Mouse (Mus musculus) kidney, adult 2 months (tissue): ENCODE data around the gene Plxna2. TPM values are rescaled to one million over a fixed set of nuclear protein-coding genes. Genes with fewer than 3 reads are reported as not detected.

Source experiments
- DNase-seq: peaks from one replicate; pipeline ENCODE4 v3.0.0; 2021
- H3K27ac ChIP-seq: fragments of 200-500 bp; 2 replicates; pipeline ENCODE4 v1.5.1; 2012; ENCODE audit warnings: low read depth, low read length, control low read depth, inconsistent platforms; ENCODE audit not compliant: insufficient read depth
- H3K27me3 ChIP-seq: fragments of 200-500 bp; replicated peaks from 2 replicates; pipeline ENCODE4 v1.6.1; 2012; ENCODE audit warnings: mild to moderate bottlenecking, moderate library complexity, low read length, inconsistent platforms; ENCODE audit not compliant: control insufficient read depth, insufficient read depth
- H3K36me3 ChIP-seq: fragments of 200-500 bp; 2 replicates; pipeline ENCODE4 v1.6.1; 2012; ENCODE audit warnings: mild to moderate bottlenecking, moderate library complexity, low read length, inconsistent platforms; ENCODE audit not compliant: control insufficient read depth, insufficient read depth
- H3K4me1 ChIP-seq: fragments of 200-500 bp; 2 replicates; pipeline ENCODE4 v1.6.1; 2011; ENCODE audit warnings: low read length; ENCODE audit not compliant: control insufficient read depth, insufficient read depth
- H3K4me3 ChIP-seq: fragments of 200-500 bp; 2 replicates; pipeline ENCODE4 v1.5.1; 2011; ENCODE audit warnings: mild to moderate bottlenecking, low read depth, low read length, control low read depth; ENCODE audit not compliant: insufficient read depth
- CTCF ChIP-seq: fragments of 200-500 bp; conservative IDR thresholded peaks from 2 replicates; pipeline ENCODE4 v1.5.1; 2011; ENCODE audit warnings: low read depth, mild to moderate bottlenecking, control low read depth, low read length, moderate library complexity, mixed read lengths; ENCODE audit not compliant: insufficient read depth, insufficient read length
- POLR2A ChIP-seq: fragments of 200-500 bp; IDR thresholded peaks from one replicate; pipeline ENCODE4 v1.6.1; 2011; ENCODE audit warnings: low read depth, low read length, control low read depth
- WGBS: fragments of 180-500 bp; shearing (Covaris S2); methylation state at CpG from one replicate; pipeline ENCODE4 v1.1.7; 2018; 5-methylcytosine and 5-hydroxymethylcytosine counted together
- polyA plus RNA-seq: library from polyadenylated mRNA; depleted of rRNA; stranded (reverse); fragments of >200 nt; gene quantifications from 2 replicates; pipeline ENCODE4 v1.2.3, GENCODE M21; 2012

Plxna2 gene
- polyA plus RNA-seq, 1 experiment, result 5.1 TPM

DNA sequence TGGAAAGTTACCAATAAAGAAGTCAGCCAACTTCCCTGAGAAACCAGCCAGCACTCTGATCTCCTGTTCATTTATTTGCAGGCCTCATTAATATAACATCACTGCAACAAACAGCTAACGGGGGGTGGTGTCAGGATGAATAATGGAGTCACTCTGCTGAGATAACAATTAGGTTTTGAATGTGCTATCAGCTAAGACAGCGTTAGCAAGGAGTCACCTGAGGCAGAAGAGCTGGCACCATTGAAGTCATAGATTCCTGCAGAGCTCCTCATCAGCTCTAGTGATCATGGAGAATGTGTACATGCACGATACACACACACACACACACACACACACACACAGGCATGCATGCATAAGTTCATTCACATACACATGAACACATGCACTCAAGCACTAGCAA is 154.0 kb downstream of the Plxna2 start:
- 71% methylated on average over 3 of the region's 3 CpGs for WGBS
- TF ChIP-seq POLR2A (no peak), CTCF (no peak)
- DNase-seq, result no peak
- no peaks in the 10 kb centered on the region for H3K36me3 ChIP-seq
- no peaks in the 10 kb centered on the region for H3K4me1 ChIP-seq
- no peak overlapping the region for H3K4me3 ChIP-seq
- H3K27me3 ChIP-seq, result no peaks in the 10 kb centered on the region
- no peak overlapping the region for H3K27ac ChIP-seq

DNA sequence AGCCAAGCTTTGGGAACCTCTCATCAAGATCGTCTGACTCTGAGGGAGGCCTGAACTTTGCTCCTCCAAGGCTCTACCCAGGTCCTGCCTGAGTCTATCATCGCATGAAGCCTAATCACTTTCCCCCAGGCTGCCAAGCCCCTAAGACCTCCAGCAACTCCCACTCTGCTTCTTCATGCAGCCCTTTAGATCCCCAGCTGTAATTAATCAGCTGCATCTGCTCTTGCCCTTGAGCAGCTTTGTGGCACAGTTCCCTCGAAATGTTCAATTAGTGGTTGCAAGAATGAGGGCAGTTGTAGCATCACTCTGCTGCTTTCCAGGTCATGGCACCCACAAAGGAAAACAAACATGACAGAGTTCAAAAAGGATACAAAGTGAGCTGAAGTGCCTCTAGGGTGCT is 155.9 kb downstream of the Plxna2 start:
- H3K27ac ChIP-seq, result no peak overlapping the region
- H3K4me3 ChIP-seq, result no peak overlapping the region
- no peak for DNase-seq

DNA sequence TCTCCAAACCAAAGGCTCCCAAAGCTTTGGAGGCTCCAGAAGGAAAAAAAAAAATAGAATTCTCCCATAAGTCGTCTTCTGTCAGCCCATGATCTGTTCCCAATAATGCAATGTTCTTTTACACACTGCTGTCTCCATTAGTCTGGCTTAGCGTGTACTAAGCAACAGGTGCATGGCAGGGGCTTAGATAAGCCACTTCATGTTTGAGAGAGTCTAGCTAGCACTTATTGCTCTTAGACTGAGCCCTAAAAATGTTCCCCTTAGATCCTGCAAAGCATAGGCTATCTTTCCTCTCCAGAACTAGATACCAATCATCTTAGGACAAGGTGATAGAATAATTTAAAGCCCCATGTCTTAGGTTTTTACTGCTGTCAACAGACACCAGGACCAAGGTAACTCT is 156.3 kb downstream of the Plxna2 start:
- DNase-seq, result no peak

More for the DNA sequence above, 155.9 kb downstream of the Plxna2 start:
- Histone ChIP-seq H3K4me1 (no peaks in the 10 kb centered on the region), H3K36me3 (no peaks in the 10 kb centered on the region), H3K27me3 (no peaks in the 10 kb centered on the region)
- WGBS, result 41% methylated on average over 3 of the region's 3 CpGs
- TF ChIP-seq POLR2A (no peak), CTCF (no peak)

DNA sequence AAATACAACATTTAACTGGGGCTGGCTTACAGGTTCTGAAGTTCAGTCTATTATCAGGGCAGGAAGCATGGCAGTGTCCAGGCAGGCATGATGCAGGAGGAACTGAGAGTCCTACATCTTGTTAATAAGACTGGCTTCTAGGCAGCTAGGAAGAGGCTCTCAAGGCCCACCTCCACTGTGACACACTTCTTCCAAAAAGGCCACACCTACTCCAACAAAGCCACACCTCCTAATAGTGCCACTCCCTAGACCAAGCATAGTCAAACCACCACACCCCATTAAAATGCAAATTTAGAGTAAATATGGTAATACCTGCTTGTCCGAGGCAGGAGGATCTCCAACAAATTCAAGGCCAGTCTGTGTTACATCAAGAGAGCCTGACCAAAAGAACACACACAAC is 156.7 kb downstream of the Plxna2 start:
- no peaks in the 10 kb centered on the region for H3K36me3 ChIP-seq
- H3K27ac ChIP-seq, result no peak overlapping the region
- no peak for DNase-seq
- TF ChIP-seq POLR2A (no peak), CTCF (no peak)
- WGBS, result 94% methylated on average over 1 of the region's 1 CpGs
- H3K27me3 ChIP-seq, result no peaks in the 10 kb centered on the region
- no peaks in the 10 kb centered on the region for H3K4me1 ChIP-seq
- no peak overlapping the region for H3K4me3 ChIP-seq

More for the DNA sequence above, 156.3 kb downstream of the Plxna2 start:
- no peaks in the 10 kb centered on the region for H3K27me3 ChIP-seq
- 78% methylated on average over 2 of the region's 2 CpGs for WGBS
- no peaks in the 10 kb centered on the region for H3K4me1 ChIP-seq
- TF ChIP-seq CTCF (no peak), POLR2A (no peak)
- H3K27ac ChIP-seq, result no peak overlapping the region
- no peaks in the 10 kb centered on the region for H3K36me3 ChIP-seq
- no peak overlapping the region for H3K4me3 ChIP-seq

DNA sequence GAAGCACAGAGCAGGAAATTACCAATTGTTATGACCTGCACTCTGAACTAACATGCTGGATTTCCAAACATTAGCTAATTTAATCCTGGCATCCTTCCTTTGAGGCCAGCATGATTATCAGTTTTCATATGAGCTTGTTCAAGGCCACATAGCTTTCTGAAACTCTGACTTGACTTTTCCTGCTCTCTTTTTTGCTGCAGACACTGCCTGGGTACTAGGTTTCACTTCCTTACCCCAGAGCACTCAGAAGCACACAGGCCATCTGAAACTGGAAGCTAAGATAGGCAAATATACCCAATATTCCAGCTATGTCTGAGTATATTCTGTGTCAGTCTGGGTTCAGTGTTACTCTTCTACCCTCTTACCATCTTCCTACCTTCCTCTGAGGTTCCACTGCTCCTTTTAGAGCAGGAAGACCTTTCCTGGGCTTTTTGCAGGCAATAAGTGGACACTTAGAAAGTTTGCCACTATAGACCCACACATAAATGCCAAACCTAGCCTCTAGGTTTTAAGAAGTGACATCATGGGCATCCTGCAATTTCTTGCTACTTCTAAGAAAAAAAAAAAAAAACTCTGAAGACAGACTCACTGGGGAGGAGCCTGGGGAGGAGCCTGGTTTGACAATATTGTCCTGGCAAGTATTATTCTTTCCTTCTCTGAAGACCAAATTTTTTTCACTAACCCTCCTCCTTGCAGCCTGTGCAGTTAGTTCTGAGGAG is 157.8 kb downstream of the Plxna2 start:
- TF ChIP-seq POLR2A (no peak), CTCF (no peak)
- H3K36me3 ChIP-seq, result no peaks in the 10 kb centered on the region

DNA sequence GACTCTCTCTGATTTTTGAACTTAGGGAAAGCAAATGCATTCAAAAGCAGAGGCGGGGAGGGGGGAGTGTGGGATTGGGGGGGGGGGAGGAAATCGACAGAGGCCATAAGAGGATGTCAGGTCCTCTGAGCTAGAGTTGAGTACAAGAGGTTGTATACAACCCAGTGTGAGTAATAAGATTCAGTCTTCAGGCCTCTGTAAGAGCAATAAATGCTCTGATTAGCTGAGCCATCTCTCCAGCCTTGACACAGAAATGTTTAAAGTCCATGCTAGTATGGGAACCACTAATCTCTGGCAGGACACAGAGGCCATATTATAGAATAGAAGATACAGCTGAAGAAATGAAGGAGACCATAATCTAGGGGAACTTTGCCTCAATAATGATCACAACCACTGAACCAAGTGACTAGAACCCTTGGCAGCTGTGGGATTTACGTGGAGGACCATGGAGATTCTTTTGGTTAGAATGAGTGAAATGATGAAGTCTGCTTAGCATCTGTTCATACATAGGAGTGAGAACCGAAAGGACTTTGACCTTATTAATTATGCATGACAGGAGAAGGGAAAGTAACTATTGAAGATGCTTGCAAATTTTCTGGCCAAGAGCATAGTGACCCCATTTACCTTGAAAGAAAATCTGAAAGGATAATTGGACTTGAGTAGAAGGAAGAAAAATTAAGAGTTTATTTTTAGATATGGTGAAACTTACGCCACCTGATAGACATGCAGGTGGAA is 158.7 kb downstream of the Plxna2 start:
- Histone ChIP-seq H3K4me1 (no peaks in the 10 kb centered on the region), H3K27ac (no peak overlapping the region), H3K4me3 (no peak overlapping the region), H3K27me3 (no peaks in the 10 kb centered on the region), H3K36me3 (no peaks in the 10 kb centered on the region)
- TF ChIP-seq POLR2A (no peak), CTCF (no peak)
- WGBS, result 77% methylated on average over 5 of the region's 5 CpGs
- no peak for DNase-seq

More for the DNA sequence above, 157.8 kb downstream of the Plxna2 start:
- no peak overlapping the region for H3K27ac ChIP-seq
- H3K4me3 ChIP-seq, result no peak overlapping the region
- no peaks in the 10 kb centered on the region for H3K27me3 ChIP-seq
- no peaks in the 10 kb centered on the region for H3K4me1 ChIP-seq
- no peak for DNase-seq

DNA sequence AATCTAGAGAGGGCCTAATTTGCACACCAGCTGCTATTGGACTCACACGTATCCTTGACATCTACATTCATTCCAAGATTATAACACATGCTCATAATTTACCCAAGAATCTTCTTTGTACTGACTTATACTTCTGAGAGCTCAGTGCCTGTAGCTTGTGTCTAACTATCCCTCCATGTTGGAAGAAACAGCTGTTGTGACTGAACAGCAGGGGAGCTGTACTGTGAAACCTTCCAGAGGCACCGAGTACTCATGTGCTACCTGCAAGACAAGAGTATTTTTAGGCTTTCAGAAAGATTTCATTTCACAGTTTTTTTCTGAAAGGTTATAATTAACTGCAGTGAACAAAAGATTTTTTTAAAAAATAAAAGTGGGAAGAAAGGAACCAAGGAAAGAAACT is 159.6 kb downstream of the Plxna2 start:
- WGBS, result 97% methylated on average over 2 of the region's 2 CpGs
- Histone ChIP-seq H3K36me3 (no peaks in the 10 kb centered on the region), H3K4me3 (no peak overlapping the region), H3K4me1 (no peaks in the 10 kb centered on the region), H3K27ac (no peak overlapping the region), H3K27me3 (no peaks in the 10 kb centered on the region)
- no peak for TF ChIP-seq CTCF
- TF ChIP-seq POLR2A, result no peak
- no peak for DNase-seq

DNA sequence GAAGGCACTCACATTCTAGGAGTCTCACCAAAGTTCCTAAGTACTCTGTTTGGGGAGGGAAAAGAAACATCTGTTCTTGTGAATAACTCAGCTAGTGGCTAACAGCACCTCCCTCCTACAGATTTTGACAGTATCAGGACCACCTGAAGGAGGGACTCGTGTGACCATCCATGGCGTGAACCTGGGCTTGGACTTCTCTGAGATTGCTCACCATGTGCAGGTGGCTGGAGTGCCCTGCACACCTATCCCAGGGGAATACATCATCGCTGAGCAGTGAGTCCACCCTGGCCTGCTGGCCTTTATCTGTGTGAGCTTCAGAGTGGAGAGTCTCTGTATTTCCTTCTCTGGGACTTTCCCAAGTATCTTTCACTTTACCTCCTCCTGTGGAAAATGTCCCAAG is 162.4 kb downstream of the Plxna2 start:
- no peak for DNase-seq
- Histone ChIP-seq H3K27ac (no peak overlapping the region), H3K27me3 (no peaks in the 10 kb centered on the region), H3K4me3 (no peak overlapping the region), H3K36me3 (no peaks in the 10 kb centered on the region), H3K4me1 (no peaks in the 10 kb centered on the region)
- TF ChIP-seq CTCF, result no peak
- TF ChIP-seq POLR2A, result no peak
- WGBS, result 94% methylated on average over 3 of the region's 3 CpGs
